Mouse (Mus musculus) cerebellum, adult 18-20 months (tissue): ENCODE results near the gene Txn1.

ENCODE experiments used
- DNase-seq, 2 experiments: peaks; one replicate each; pipeline ENCODE4 v3.0.0; 2021

The Txn1 gene

DNA sequence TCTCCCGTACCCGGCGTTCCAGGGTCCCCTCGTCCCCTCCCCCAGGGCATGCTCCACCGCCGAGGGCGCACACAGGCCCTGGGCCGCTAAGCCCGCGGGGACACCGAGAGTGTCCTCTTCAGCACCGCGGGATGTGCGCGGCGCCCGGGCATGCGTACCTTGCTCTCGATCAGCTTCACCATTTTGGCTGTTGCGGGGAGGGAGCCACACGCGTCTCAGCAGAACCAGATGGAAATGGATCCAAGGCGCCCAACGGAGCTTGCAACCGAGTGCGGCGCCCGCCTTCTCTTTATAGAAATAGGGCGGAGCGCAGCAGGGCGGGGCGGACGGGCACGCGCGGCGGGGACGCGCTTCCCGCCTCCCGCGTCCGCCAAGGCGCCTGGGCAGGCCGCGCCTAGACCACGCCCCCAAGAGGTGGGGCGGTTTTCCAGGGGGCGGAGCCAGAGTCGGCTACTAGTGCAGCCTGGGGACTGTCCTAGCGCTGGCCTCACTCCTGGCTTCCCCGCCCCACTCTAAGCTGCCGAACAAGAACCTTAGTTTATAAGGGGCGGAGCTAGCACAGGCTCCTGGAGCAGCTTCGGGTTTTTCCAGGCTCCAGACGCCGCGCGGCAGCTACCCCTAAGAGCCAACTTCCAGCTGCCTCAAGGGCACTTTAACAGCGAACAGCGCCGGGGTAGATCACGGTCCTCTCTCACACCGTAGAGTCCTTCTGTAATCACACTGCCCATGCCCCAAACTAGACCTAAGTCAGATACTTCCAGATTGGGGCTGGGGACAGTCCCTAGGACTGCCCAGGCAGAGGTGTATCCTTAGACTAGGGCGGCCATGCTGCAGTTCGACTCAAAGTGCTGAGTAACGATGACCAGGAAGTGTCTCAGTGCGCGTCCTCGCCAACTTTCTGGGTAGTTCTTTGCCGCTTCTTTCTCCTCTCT, at the start of gene Txn1:
TSS of gene Txn1 (minus strand) at position 383 of the 932 bp plus-strand sequence.
- DNase-seq: peak; percentile 96 to 98

DNA sequence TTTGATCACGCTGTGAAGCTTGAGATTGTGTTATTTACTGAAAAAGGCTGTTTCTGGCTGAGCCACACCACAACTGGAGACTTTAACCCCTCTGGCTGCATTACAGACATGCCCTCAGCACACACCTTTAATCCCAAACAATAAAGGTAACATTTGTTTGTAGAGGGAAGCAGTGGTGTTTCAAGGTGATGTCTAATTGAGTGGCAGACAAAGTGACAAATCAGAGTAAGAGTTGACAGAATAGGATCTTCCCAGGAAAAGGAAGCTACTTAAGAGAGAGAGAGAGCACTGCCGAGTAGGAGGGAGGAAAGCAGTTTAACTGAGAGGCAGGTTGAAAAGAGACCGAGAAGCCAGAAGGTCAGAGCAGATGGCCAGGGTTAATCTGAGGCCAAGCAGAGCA, 47.3 kb upstream of the Txn1 start:
- no peak for DNase-seq

DNA sequence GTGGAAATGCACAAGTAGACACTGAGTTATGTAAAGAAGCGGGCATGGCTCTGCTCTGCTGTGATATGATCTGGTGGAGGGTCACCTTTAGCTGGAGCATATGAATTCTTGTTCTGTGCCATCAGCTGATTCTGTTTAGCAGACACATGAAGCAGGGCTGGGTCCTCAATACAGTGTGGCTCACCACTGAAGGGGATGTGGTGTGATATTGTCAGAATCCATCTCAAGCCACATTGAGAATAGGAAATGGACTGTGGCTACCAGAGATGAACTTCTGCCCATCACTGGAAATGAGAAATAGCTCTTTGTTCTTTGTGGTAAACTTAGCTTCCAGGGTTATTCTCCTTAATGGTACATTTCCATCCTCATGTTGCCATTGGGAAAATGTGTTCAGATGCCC, 35.2 kb upstream of the Txn1 start:
- DNase-seq: no peak

DNA sequence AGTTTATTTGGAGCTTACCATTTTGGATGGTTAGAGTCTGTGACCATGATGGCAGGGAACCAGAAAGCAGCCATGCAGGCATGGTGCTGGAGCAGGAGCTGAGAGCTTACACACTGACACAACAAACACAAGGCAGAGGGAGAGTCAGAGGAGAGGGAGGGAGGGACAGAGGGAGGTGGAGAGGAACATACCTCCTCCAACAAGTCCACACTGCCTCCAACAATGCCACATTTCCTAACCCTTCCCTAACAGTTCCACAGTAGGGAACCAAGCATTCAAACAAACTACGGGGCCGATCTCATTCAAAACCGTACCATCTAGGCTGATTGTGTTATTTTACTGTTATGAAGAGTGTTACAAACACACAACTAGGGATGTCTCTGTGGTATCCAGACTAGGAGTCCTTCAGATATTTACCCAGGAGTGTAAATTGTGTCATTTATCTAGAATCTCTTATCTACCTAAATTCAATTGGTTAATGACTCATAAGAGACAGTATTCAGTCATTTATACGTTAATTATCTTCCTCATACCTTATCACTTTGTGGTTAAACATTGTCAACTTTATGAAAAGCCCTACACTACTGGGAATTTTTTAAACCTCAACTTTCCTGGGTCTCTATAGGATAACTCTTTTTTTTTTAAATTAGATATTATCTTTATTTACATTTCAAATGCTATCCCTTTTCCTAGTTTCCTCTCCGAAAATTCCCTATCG, 18.3 kb upstream of the Txn1 start:
- no peak for DNase-seq

DNA sequence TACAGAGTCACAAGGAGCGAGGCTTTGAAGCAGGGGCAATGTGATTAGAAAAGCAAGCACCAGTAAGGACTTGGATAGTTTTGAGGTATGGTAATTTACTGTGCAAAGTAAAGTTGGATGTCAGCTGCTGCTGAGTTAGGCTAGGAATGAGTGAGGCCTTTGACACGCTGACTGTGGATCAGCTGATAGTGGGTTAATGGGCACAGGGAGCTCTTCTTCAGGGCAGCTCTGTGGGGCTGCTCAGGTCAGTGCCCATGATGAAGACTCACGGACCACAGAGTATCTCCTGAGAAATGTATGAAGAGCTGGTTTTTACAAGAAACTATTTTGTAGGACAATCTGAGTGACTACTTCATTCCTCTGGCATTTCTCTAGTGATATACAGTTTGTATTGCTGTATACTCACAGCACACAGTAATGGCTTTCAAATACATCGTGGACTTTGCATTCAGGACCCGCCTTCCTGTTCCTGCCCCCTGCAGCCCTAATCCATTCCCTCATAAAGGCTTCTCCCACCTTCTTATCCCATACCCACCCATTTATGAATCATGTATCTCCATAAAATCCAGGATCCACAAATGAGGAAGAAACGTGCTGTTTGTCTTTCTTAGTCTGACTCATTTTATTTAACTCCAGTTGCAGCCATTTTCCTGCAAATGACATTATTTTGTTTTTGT, 17.5 kb upstream of the Txn1 start:
- DNase-seq: no peak

DNA sequence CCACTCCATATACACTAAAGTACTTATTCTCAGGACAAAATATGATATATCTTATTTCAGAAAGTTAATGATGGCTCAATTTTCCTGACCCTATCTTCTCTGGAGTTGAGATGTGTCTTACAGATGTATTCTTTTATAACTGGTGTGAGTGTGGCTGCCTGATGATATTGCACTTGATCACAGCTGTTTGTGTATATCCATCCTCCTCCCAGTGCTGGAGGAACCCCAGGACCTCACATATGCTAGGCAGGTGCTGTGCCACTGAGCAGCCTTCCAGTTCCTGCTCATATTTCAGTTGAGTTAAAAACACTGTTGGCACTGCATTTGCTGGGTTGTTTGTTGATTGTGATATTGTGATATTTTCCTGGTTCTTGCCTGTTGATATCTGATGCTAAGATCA, 14.1 kb upstream of the Txn1 start:
- DNase-seq: no peak

DNA sequence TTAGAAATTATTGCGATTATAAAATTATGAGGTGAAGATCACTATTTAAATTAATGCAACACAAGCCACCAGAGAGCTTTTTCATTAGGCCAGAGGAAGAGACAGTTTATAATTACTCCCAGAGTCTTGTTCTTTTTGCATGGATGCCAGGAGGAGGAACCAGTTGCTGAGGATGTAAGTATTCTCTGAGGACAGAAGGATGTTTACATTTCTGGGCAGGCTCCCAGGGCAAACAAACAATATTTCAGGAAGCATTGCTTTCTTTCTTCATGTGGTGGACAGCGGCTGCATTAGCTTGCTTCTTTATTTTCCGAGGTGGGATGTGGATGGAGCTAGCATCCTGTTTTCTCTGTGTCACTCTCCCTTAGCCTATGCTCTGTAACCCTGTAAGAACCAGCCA, 11.0 kb upstream of the Txn1 start:
- DNase-seq: no peak

DNA sequence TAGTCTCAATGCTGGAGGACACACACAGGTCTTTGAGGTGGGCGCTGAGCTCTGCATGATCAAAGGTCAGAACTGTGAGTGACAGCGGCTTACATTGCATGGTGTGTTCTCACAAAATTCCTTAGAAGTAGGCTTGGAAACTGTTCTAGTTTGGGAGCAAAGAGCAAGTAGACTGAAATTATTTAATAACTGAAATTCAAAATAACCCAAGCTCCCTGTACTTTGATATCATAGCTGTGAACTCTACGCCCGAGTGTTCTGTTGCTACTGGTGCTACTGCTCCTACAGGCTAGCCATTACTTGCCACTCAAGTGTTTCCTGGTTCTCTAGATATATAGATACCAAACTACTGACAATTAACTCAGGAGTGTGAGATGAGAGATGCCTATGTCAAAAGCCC, 9.3 kb upstream of the Txn1 start:
- no peak for DNase-seq

DNA sequence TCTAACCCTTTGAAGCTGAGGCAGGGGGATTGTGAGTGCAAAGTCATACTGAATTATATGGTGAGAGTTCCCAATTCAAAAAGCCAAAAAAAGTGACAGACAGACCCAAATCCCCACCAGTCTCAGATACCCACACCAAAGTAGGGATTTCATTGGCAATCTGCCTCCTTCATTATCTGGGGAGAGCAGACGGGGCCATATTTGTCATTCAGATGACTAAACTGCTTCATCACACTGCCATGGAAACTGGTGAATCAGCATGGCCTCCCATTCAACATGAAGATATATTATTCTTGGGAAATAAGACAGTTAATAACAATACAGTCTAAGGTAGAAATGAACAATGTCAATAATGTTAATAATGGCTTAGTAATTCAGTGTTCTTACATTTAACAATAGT, 7.9 kb upstream of the Txn1 start:
- no peak for DNase-seq

DNA sequence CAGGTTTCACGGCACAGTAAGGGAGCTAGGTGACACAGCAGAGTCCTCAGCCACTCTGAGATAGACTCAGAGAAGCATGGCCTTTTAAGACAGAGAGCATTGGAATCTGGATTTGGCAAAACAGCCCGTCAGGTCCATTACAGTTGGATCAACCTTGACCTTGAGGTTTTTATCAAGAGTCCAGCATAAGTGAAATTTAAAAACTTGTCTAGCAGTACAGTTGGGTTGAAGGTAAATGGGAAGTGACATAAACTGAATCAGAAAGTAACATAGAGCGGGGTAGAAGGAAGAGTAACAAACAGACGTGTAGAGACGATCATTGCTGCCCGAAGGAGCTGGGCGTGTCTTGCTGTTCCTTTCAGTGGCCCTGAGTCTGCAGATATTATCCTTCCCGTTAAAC, 2.8 kb upstream of the Txn1 start:
- no peak for DNase-seq

DNA sequence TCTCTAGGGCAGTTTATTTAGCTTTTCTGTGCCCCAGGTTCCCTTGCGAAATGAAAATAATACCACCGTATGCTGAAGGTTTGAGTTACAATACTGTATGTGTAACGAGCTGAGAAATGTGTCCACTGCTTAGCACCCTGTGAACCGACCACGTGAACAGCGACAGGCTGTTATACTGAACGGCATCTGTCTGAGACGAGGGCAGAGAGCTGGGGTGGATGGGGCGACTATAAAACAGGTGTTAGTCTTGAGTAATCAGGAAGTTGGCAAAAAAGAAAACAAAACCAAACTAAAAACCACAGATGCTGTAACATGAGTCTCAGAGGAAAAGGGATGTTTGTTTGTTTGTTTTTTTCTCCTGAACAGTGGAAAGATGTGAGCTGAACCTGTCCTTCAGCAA, 1.9 kb upstream of the Txn1 start:
- no peak for DNase-seq

DNA sequence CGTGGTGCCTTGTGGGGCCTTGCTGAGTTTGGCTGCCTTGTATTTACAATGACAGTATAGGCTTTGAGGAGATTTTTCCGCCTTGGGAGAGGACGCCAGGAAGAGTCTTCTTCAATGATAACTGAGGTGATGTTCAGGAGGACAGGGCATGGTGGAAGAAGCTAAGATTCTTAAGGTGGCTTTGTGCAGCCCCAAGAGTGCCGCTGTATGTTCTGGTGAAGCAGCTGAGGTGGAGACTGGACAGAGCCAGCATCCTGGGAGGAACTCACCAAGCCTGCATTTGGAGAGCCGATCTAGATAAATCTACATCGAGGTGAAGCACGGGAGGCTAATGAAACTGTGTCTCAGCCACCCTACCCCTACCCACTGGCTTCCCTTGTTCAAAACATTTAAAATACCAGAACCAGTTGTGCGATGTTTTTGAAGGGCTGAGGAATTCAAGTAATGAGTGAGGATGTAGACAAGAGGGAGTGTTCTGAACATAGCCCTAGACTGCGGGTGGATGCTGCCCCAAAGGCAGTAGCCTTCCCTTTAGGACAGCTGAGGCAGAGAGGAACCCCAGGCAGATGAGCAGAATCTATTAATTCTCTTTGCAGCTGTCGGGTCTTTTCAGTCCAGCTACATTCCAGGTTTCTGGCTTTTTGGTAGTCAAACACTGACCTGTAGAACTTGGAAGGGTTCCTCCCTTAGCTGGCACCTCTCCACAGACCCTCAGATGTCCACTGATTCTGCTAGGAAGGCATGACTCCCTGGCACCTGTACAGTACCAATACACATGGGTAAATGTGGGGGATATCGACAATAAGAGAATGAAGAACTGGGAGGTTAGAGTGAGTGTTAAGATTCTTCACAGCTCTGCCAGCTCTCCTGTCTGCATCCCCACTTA, 1.2 kb upstream of the Txn1 start:
- peak in 1 of 2 experiments; percentile 18 for DNase-seq

DNA sequence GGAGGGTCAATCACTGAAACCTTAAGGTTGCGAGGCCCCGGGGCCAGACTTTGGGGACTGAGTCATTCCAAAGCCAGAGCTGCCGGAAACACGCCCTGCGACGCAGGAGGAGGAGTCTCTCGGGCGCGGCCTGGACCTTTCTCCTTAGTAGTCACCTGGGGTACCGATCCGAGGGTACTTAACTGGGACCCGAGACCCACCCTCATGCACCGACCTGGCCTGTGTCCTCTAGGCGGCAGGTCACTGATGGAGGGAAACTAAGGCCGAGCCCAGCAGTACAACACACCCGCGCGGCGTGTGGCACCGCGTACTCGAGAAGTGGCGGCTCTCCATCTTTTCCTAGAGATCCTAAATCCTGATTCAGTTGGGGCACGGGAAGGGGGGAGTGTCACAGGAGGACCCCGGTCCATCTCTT, 660 bp downstream of the Txn1 start:
- DNase-seq: peak; percentile 68 to 70

DNA sequence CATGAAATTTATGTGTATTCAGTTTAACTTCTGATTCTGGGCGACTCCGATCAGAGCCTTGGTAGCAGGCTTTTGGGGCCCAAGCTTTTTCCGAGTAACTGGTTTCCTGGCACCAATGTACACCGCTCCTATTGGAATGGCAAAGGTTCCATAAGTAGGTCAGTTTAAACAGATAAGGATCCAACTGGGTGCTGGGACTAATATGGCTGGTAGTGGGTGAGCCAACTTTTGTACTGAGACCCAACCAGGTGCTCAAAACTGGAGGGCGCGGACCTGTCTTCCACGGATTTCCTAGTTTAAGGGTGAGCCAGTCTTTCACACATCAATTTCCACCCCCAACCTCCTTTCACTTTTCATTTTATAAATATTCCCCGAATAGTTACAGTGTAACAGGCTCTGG, 1.2 kb downstream of the Txn1 start:
- DNase-seq: peak; percentile 13 to 17

DNA sequence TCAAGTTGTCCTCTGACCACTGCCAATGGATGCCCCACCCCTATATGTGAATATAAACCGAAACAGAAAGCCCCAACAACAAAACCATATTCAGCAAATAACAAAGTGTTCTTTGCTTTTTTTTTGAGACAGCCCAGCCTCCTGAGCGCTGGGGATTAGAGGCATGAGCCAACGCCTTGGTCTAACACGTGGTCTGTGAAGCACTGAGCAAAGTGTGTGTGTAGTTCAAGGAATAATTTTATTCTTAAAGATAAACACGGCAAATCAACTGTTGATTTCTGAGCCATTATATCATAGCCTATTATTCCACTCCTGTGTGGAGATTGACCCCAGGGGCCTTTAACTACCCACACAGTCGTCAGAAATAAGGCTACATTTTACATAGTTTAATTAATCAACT, 1.6 kb downstream of the Txn1 start:
- no peak for DNase-seq

DNA sequence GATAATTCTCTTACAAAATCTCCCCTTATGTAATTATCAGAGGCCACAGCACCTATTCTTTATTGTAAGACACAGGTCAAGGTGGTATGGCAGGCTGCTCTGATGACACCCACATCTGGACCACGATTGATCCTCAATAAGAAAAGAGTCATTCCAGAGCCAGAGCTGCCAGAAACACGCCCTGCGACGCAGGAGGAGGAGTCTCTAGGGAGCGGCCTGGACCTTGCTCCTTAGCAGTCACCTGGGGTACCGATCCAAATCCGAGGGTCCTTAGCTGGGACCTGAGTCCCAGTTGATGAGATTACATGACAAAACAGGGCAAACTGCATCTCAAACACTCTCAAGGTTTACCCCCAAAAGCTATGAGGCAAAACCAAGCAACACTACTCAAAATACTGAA, 2.4 kb downstream of the Txn1 start:
- DNase-seq: no peak

DNA sequence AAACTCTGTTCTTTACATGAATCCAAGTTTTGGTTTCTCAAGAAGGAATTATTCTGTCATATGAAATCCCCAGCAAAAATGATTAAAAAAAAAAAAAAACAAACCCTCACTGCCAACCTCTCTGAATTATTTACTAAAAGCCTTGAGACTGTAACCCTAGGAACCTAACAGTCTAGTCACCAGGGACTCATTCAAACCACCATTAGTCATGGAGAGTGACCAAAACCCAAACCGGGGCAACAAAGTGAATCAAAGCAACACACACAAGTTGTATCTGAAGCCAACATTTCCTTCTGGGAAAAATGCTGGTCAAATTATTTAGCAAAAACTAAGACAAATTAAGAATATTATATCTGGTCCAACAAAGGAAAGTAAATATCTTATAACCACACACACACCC, 3.3 kb downstream of the Txn1 start:
- no peak for DNase-seq

DNA sequence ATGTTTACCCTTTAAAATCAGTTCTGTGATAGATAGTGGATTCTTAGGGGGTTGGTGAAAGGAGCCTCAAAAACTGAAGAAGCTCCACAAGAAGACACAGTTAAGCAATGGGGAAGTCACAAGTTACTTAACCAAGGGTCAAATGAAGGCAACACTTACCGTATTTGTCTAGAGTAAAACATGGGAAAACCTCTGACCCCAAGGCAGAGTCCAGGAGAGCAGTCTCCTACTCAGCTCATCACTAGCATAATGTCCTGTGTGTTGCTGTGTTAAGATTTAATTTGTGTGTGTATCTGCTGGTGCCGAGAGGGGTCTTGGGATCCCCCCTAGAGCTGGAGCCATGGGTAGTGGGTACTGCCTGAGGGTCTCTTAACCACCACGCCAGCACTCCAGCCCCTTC, 3.8 kb downstream of the Txn1 start:
- no peak for DNase-seq

DNA sequence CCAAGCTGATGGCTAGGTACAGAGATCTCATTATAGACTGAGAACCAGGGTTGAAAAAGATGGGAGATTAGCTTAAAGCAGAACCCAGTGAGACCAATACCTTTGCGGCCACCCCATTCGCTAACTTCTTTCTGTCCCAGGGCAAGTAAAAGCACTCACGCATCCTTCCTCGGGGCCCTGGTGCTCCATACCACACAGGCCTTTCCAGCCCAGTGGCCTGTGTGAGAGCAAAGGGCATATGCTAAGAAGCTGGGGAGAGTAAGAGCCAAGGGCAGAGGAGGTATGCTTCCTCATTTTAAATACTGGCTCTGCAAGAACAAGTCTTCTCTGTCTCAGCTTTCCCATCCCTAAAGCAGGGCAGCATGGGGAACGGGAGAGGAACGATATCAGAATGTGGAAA, 6.3 kb downstream of the Txn1 start:
- DNase-seq: no peak

DNA sequence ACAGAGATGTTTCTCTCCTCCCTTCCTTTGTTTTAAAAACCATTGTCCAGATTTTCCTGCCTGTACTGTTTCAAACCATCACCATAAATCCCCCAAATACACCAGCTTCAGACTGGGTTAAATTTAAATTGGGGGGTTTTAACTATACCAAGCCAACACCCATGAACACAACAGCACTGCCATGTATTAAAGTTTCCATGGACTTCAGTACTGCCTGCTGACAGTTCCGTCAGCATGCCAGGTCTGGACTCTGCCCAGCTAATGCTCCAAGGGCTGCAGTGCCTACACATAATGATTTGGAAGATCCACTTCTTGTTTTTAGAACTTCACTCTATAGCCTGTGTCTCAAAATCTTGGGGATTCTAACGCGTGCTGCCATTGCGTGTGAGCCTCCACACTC, 8.7 kb downstream of the Txn1 start:
- no peak for DNase-seq

DNA sequence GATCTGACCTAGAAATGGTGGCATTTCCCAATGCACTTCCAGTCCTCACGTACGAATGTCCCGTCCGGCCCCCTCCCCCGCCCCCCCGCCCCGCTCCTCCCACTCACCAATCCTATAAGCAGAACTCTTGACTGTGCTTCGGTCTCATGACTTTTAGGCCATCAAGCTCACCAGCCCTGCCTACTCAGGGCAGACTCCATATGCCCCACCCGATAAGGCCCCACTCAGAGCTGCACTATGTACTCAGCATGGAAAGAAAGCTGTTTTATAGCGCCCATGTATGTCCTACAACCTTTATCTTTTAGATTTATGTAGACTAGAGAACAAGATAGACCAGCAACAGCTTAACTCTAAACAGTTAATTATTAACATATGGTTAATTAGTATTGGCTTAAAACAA, 9.2 kb downstream of the Txn1 start:
- no peak for DNase-seq

DNA sequence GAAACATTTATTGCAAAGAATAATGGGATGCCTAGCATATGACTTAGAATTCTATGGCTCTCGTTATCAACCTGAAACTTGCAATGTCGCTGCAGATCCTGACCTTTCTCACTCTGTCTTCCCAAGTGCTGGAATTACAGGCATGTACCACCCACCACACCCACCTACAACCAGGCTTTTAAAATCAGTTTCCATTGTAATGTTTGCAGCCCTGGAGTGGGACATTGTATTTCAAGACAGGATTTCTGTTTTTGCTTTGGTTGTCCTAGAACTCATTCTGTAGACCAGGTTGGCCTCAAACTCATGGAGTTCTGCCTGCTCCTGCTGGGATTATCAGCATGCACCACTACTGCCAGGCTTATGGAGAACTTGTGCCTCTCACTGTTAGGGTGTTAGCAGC, 13.3 kb downstream of the Txn1 start:
- no peak for DNase-seq

DNA sequence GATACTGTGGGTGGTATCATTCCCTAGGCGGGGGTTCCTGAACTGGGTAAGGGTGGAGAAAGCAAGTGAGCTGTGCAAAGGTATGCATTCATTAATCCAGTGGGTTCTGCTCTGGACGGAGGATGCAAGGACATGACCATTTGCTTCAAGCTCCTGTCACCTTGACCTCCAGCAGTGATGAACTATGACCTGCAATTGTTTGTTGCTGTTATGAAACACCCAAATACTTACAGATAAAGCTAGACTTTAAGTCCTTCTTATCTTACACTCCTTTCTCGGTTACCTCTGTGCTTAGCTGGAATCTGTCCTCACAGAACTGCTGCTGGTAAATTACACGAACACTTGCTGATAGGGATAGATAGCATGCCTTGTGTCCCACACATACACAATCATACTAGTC, 15.6 kb downstream of the Txn1 start:
- no peak for DNase-seq
